Mouse (Mus musculus): Measurements from ENCODE around the gene Cebpb.

DNA sequence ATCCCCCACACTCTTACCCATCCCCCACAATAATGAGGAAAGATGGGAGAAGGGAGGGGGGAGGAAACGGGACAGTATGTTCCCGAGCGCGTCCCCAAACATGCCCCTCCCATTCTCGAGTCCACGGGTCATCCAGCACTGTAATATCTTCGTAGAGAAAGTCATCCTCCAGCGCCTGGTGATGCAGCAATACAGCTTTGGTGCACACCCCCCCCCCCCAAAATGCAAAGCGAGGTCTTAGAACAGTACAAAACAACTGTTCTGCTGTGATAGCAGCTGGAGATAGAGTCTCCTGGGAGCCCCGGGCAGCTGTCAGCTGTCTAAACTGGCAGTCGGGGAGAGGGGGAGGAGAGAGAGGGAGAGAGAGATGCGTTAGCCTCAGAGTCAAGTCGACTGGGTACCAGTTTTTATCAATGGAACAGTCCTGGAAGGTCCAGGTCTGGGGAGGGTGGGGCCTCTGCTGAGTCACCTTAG, 16.5 kb upstream of the Cebpb start:
- TF ChIP-seq POLR2A (IDR thresholded peaks at IDR 0.05; ENCODE audit: borderline replicate concordance, low read depth, low read length) (no peak), CTCF (IDR thresholded peaks at IDR 0.05; ENCODE audit: low read depth, low read length) (no peak)
